Mouse (Mus musculus) lung, adult 2 months (tissue): ENCODE measurements around the gene Fam219b. TPM values are rescaled to one million over a fixed set of nuclear protein-coding genes. Genes with fewer than 3 reads are reported as not detected.
A peak's percentile ranks its signal among the peaks of the same experiment; 100 is the strongest.

Experiments used
- DNase-seq: peaks from one replicate; pipeline ENCODE4 v3.0.0; 2022
- H3K4me1 ChIP-seq: fragments of 200-500 bp; 2 replicates; pipeline ENCODE4 v1.6.1; 2011; ENCODE audit warnings: low read length; ENCODE audit not compliant: control insufficient read depth, insufficient read depth
- H3K4me3 ChIP-seq: fragments of 200-500 bp; replicated peaks from 2 replicates; pipeline ENCODE3; 2011; ENCODE audit warnings: low read depth, mild to moderate bottlenecking, control low read depth, low read length; ENCODE audit errors: extremely low read depth
- CTCF ChIP-seq: fragments of 200-500 bp; IDR thresholded peaks from 2 replicates; pipeline ENCODE4 v1.5.1; 2011; ENCODE audit warnings: mild to moderate bottlenecking, low read length, control low read depth; ENCODE audit not compliant: insufficient read depth
- POLR2A ChIP-seq: fragments of 200-500 bp; IDR thresholded peaks from 2 replicates; pipeline ENCODE4 v1.6.1; 2011; ENCODE audit warnings: low read depth, mild to moderate bottlenecking, control low read depth, low read length, borderline replicate concordance; ENCODE audit errors: extremely low read depth
- WGBS: fragments of 180-500 bp; shearing (Covaris S2); methylation state at CpG from one replicate; pipeline ENCODE4 v1.1.7; 2018; 5-methylcytosine and 5-hydroxymethylcytosine counted together
- polyA plus RNA-seq: library from polyadenylated mRNA; depleted of rRNA; stranded (reverse); fragments of >200 nt; gene quantifications from 2 replicates; pipeline ENCODE4 v1.2.3, GENCODE M21; 2012

Fam219b gene
- polyA plus RNA-seq, 1 experiment = 9.5 TPM

DNA sequence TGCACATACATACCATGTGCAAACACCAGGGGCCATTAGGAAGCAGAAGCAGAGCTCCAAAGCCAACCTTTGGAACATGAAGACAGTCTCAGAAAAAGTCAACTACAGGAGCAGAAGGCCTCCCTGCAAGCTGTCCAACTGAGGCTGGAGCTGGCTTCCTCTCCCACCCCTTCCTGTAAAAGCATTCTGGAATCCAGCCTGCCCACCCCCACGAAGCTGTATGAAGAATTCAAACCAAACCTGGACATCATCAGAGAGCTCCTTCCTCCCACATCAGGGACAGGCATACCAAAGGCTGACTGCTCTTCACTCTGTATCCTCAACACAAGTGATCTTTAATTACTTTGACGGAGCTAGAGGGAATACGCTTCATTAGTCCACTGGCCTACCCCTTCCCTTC, 6.6 kb downstream of the Fam219b start:
- Histone ChIP-seq H3K4me1 (no peaks in the 10 kb centered on the region), H3K4me3 (no peak overlapping the region)
- DNase-seq = no peak
- TF ChIP-seq CTCF = no peak
- no peak for TF ChIP-seq POLR2A
- 69% methylated on average over 3 of the region's 3 CpGs for WGBS

DNA sequence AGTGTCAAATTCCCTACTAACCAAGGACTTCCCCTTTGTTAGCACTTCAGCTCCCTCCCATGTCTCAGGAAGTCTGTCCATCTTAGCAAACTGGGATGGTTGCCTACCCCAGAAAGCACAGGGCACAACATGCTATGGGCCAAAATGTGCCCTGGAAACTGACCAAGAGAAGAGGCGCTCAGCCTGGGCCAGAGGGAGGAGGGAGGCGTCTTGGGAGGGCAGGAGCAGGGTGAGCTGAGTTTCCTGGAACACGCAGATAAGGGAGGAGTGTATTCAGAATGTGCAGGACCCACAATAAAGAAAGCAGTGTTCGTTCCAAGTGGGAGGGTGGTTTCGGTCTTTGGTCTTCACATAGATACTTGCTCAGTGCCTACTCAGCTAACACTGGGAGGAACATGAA, 10.0 kb downstream of the Fam219b start:
- DNase-seq = no peak
- Histone ChIP-seq H3K4me1 (peaks cover 2% of the 10 kb centered on the region; the same call in 1 of the 2 replicates), H3K4me3 (no peak overlapping the region)
- TF ChIP-seq CTCF (no peak), POLR2A (no peak)
- WGBS = 52% methylated on average over 5 of the region's 5 CpGs

DNA sequence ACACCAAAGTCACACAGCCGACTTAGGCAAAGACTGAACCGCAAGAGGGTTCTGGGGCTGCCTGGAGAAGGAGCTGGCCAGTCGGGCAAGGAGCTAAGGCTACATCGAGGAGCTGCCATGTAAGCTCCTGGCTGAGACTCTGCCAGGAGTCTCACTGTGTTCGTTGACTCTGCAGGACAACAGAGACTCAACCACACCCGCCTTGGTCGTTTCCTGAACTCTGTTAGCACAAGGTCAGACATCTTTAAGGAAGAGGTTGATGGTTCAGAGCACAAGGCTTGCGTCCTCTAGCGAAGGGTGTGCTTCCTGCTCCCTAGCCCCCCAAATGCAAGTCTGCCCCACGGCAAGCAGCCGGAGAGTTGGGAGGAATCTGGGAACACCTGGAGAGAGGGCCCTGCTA, 10.5 kb downstream of the Fam219b start:
- no peak for DNase-seq
- Histone ChIP-seq H3K4me3 (no peak overlapping the region), H3K4me1 (peaks cover 2% of the 10 kb centered on the region; the same call in 1 of the 2 replicates)
- TF ChIP-seq CTCF (no peak), POLR2A (no peak)
- WGBS = 80% methylated on average over 11 of the region's 11 CpGs

DNA sequence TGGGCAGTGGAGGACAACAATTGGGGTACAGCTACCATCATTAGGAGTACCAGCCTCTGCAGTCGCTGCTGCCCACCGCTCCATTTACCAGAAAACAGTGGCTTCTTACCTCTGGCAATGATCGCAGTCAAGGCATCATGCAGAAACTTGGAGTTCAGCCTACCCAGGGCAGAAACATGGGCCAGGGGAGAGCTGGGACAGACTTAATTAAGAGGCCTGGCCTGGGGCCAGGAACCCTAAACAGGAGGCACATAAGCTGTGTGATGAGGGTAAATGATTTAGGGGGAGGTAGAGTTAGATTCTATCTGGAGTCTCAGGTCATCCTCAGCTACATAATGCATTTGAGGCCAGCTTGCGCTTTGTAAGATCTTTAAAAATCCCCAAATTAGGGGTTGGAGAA, 11.9 kb downstream of the Fam219b start:
- DNase-seq = no peak
- no peak for TF ChIP-seq CTCF
- no peak for TF ChIP-seq POLR2A
- Histone ChIP-seq H3K4me3 (no peak overlapping the region), H3K4me1 (peaks cover 2% of the 10 kb centered on the region; the same call in 1 of the 2 replicates)
- 95% methylated on average over 4 of the region's 4 CpGs for WGBS

DNA sequence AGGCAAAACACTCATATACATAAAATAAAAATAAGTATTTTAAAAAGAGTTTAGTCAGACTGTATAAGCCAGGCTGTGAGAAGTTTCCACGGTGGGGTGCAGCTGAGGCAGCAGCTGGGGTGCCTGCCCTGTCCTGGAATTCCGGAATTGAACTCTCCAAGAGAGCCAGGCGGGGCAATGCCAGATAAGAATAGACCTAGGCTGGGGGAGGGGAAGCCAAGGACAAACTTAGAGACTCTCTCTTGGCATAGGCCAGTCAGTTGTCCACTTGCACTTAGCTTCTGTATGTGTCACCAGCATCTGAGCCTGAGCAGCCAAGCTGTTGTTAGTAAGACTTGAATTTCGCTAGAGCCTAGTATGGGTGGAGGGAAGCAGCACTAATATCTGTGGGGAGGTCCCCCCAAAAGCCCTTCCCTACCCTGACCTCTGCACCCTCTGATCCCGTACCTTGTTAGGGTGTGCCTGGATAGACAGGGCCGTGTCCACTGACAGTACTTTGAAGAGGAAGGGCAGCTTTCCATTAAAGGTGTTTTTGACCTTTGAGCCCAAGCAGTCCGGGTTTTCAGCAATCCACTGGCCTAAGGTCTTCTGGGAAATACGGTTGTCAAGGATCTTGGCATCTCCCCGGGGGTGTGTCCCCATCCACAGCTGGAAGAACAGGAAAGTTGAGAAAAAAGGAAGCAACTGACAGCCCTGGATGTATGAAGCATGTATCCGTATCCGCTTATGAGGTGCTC, 13.0 kb downstream of the Fam219b start:
- peak; percentile 29 for DNase-seq
- H3K4me1 ChIP-seq = peaks cover 2% of the 10 kb centered on the region; the same call in 1 of the 2 replicates
- 72% methylated on average over 11 of the region's 11 CpGs for WGBS

DNA sequence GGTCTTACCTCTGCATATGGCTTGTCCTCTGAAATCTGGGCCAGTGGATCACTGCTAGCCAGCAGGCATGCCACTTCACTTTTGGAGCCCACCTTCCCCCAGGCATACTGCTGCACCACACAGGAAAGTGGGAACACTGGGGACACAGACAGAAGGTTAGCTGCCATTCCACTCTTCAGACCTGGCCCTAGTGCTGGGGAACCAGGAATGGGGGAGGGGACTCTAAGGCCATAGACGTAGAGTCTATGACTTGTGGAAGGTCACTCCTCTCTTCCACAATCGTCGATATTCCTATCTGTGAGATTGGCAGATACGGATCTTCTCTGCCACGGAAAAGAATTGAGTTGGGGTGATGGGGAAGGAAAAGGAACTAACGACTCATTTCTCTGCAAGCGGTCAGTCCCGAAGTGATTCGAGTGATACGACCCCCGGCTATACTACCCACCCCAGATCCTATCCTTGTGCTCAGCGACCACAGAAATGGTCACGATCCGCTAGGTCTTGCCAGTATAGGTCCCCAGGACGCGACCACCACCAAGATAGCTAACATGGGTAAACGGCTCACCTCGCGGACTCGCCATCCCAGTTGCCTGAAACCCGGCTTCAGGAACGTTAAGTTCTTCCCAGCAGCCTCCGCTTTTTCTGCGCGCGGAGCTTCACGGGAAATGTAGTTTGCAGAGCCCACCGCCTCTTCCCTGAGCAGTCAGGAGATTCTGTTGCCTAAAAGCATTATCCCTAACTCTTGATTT, 15.0 kb downstream of the Fam219b start, which contains the start of gene Mpi:
Mpi (minus strand) TSS at position 625 of the 749 bp plus-strand sequence.
- peak within 1 kb of the TSS; percentile 99 for H3K4me3 ChIP-seq
- under 1% methylated on average over 28 of the region's 28 CpGs for WGBS
- peaks cover 2% of the 10 kb centered on the region; the same call in 1 of the 2 replicates for H3K4me1 ChIP-seq
- peak; percentile 54 for DNase-seq
- TF ChIP-seq POLR2A (peak; percentile 64; the same call in 1 of the 2 replicates), CTCF (no peak)

More for the DNA sequence above, 13.0 kb downstream of the Fam219b start:
- H3K4me3 ChIP-seq = no peak overlapping the region
- no peak for TF ChIP-seq POLR2A
- TF ChIP-seq CTCF = no peak

DNA sequence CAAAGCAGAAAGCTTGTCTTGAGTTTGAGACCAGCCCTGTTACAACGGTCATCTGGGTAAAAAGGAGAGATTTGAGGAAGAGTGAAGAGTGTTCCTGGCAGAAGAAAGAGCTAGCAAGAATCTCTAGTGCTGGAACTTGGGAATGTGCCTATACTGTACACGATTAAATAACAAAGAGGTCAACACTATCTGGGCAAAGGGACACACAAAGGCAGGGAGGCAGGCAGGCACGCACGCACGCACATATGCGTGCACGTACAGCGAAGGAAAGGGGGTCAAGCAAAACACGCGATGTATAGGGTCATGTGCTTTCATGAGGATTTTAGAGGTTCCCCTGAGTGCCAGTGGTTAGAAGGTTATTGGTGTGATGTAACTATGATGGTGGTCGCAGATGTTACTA, 15.8 kb downstream of the Fam219b start:
- H3K4me1 ChIP-seq = peaks cover 2% of the 10 kb centered on the region; the same call in 1 of the 2 replicates
- TF ChIP-seq CTCF = no peak
- TF ChIP-seq POLR2A = no peak
- WGBS = 75% methylated on average over 11 of the region's 11 CpGs
- DNase-seq = no peak
- H3K4me3 ChIP-seq = no peak overlapping the region

DNA sequence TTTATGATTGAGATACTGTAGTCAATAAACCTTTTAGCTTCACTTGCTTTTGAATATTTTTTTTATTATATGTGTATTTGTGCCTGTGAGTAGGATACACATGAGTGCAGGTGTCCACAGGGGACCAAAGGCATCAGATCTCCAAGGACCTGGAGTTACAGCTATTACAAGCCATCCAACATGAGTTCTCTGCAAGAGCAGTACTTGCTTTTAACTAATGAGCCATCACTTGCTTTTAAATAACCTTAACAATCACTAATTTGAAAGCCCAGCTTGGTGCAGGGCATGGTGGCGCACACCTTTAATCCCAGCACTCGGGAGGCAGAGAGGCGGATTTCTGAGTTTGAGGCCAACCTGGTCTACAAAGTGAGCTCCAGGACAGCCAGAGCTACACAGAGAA, 17.4 kb downstream of the Fam219b start:
- no peak overlapping the region for H3K4me3 ChIP-seq
- H3K4me1 ChIP-seq = peaks cover 2% of the 10 kb centered on the region; the same call in 1 of the 2 replicates
- WGBS = 66% methylated on average over 3 of the region's 3 CpGs
- no peak for DNase-seq
- TF ChIP-seq POLR2A (no peak), CTCF (no peak)

DNA sequence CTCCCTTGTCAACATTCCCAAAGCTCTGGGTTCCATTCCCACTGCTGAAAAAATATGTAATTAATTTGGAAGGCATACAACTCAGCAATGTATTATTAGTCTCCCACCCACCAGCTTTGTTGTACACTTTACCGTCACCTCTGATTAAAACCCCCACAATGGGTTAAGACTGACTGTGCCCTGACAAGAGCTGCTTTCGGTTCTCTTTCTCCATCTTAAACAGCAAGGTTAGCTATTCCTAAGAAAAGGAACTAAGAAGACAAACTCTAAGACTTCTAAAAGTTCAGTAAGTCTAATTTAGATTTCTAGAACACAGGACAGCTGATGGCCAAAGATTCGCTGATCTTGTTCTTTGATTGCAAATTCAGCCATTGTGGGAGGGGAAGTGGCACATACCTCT, 19.9 kb downstream of the Fam219b start:
- Histone ChIP-seq H3K4me1 (peaks cover 5% of the 10 kb centered on the region), H3K4me3 (no peak overlapping the region)
- TF ChIP-seq POLR2A (no peak), CTCF (no peak)
- no peak for DNase-seq
- WGBS = 68% methylated on average over 3 of the region's 3 CpGs

DNA sequence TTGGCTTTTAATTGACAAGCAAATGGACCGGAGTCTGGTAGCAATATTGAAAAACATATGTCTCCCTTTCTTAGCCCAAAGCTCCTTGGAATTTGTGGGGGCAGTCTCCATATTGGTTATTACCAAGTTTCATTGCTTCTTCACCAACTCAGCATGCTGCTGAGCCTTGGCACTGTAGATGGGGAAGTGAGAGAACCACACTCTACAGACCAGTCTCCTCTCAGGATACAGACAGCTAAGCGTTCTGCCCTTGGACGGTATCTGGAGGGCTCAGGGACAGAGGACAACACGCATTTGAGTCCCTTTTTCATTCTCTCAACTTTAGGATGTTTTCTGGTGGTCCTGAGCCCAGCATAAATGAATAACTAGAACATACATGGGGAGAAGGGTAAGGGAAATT, 21.3 kb downstream of the Fam219b start:
- Histone ChIP-seq H3K4me1 (peaks cover 15% of the 10 kb centered on the region), H3K4me3 (no peak overlapping the region)
- 82% methylated on average over 4 of the region's 4 CpGs for WGBS
- no peak for TF ChIP-seq POLR2A
- no peak for TF ChIP-seq CTCF
- DNase-seq = no peak
